Mouse (Mus musculus): ENCODE measurements around the gene Supt4a. TPM values are rescaled to one million over a fixed set of nuclear protein-coding genes. Genes with fewer than 3 reads are reported as not detected.

Supt4a gene
- total RNA-seq (2022): 10 to 100 TPM; 63.2 to 84.3 (median 76.2) TPM

DNA sequence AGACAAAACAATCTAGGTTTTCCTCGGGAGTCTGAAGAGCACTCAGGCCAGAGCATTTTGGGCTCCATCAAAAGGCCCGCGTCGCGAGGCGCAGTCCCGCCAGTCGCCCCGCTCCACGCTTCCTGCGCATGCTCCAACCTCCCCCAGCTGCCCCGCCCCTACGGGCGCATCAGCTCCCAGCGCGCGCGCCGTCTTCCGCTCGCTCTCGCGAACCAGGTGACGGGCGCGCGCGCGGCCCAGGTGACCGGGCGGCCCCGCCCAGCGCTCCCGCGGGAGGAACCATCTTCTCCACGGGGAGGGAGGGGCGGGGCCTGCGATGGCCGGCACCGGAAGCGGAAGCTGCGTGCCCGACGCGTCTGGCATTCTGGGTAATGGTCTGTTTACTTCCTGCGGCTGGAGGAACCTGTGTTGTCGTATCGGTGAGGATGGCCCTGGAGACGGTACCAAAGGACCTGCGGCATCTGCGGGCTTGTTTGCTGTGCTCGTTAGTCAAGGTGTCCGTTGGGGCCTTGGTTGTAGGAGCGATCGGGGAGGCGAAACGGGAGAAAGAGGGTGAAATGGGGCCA lies at the start of gene Supt4a:
Gene Supt4a, plus strand, starts transcription at position 378 of the 566 bp plus-strand sequence.
- peak; percentile 73 to 93 for DNase-seq (ENCODE audit: low spot score in 2 of 2)

DNA sequence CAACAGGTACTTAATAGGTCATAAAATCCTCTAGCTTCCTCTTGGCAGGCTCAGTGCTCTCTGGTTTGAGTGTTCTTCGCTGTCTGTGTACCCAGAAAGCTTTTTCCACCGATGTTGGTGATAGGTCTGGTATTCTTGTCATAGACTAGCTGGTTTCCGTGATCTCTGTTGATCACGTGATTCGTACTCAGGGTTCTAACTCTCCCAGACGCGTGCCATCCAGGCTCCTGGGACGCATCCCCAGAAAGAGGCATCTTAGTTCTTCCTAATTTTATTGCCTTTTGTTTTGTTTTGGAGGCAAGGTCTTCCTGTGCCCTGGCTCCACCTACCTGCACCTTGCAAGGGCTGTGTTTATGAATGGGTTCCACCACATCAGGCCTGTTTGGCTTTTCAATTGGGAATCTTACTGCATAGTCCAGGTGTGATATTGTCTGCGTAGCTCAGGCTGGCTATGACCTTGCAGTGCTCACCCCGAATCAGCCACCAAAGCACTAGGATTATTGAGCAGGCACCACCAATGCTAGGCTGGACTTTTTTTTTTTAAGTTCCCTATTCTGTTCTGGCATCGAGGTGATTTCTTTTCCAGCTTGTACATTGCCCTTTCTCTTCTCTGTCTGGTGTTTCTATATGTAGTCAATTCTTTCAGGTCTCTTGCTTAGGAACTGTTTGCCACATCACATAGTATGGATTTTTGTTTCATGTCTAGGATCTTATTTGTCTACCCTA lies 48.7 kb upstream of the Supt4a start:
- no peak for DNase-seq (ENCODE audit: low spot score in 2 of 2)

- no peak for DNase-seq (ENCODE audit: low spot score in 2 of 2)
Measured at GRCm38 (mm10) chr11:87689402-87689808, 47.9 kb upstream of the Supt4a start.

DNA sequence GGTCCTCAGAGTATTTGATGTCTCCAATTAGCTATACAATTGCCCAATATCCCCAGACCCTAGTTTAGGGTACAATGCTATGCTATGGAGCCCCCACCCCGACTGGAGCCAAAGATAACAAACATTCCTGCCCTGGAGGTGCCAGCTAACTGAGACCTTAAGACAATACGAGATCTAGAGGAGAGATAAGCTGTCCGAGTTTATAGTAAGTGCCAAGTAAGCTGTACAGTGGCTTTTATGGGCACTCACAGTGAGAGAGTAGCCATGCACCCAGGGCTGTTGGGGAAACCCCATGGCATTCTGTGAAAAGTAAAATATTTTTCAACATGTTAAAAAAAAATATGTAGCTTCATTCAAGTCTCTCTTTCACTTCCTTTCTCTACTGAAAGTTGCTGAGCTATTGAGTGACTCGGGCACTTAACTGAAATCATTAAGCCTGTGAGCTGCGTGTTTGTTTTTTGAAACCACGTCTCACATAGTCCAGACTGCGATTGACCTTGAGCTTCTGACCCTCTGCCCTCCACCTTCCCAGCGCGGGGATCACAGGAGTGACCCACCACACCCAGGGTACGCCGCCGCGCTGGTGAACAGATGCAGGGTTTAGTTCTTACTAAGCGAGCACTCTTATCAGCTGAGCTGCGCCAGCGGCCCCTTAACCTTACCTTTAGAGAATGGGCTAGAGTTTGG lies 47.2 kb upstream of the Supt4a start:
- no peak for DNase-seq (ENCODE audit: low spot score in 2 of 2)

DNA sequence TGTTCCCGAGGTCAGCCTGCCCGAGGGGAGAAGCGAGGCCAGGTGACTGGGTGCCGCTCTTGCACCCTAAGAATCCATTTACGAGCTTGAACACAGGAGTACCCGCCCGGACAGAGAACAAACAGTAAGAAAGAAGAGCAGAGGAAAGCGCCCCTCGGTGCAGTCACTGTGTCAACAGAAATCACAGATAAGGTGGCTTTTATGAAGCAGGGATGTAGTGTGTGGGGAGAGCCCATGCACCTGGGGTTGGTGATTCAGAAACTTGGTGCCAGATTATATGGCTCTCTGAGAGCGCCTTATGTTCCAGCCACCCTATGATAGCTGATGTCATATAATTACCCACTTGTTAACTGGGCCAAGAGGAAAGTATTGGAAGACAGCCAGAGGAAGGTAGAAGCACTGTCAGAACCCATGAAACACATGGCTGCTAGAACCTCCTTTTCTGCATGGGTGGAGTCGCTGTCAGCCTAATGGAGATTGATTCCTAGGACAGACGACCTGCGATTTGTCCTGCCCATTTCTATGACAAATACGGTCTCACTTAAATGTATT lies 40.1 kb upstream of the Supt4a start:
- DNase-seq (ENCODE audit: low spot score in 2 of 2): no peak

GRCm38 (mm10) chr11:87698126-87698525 lies 39.2 kb upstream of the Supt4a start:
- no peak for DNase-seq (ENCODE audit: low spot score in 2 of 2)

- no peak for DNase-seq (ENCODE audit: low spot score in 2 of 2)
Measured at GRCm38 (mm10) chr11:87701108-87701507, 36.2 kb upstream of the Supt4a start.

DNA sequence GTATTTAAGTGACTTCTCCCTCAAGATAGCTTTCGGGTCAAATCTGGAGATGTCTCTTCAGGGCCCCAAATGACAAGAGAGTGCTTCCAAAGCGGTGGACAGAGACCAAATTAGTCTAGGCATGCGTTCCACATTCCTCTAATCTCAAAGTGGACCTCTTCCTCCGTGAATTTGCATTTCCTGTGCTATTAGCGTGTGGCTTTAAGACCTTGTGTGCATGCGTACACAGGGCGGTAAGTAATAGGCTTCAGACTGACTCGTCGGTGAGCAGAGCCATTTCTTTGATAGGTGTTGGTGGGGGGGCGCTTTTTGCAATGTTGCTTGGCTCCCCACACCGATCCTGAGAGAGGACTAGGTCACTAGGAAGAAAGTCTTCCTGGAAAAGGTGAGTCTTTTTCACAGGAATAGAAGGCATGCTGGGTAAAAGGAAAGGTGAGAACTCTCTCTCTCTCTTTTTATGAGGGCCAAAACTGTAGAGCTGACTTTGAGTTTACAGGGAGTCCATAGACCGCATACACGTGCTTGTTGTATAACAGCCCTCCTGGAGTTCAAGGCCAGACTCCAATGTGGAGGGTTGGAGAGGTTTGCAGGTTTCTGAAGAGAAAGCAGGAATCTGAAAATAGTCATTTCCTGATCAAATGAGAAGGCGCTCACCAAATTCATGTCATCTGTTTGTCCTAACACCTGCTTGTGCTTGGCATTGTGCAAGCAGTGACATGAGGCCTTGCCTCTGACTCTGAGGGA lies 35.3 kb upstream of the Supt4a start:
- no peak for DNase-seq (ENCODE audit: low spot score in 2 of 2)

GRCm38 (mm10) chr11:87703654-87704053 lies 33.7 kb upstream of the Supt4a start:
- DNase-seq (ENCODE audit: low spot score in 2 of 2): no peak

GRCm38 (mm10) chr11:87704289-87704688 lies 33.1 kb upstream of the Supt4a start:
- no peak for DNase-seq (ENCODE audit: low spot score in 2 of 2)

- DNase-seq (ENCODE audit: low spot score in 2 of 2): no peak
Measured at GRCm38 (mm10) chr11:87707570-87707969, 29.8 kb upstream of the Supt4a start.

DNA sequence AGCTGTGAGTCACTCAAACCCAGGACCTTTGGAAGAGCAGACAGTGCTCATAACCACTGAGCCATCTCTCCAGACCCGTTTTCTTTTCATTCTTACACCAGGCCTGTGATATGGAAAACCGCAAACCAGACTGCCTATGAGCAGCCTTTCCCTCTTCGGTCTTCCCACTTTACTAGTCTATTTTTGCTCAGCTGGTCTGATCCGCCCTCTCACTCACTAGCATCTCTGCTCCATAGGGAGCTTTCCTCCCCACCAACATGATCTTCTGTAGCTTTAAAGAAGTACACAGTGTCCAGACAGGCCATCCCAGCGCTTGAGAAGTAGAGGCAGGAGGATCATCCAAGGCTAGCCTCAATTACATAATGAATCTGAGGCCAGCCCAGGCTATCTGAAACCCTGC lies 28.4 kb upstream of the Supt4a start:
- no peak for DNase-seq (ENCODE audit: low spot score in 2 of 2)

DNA sequence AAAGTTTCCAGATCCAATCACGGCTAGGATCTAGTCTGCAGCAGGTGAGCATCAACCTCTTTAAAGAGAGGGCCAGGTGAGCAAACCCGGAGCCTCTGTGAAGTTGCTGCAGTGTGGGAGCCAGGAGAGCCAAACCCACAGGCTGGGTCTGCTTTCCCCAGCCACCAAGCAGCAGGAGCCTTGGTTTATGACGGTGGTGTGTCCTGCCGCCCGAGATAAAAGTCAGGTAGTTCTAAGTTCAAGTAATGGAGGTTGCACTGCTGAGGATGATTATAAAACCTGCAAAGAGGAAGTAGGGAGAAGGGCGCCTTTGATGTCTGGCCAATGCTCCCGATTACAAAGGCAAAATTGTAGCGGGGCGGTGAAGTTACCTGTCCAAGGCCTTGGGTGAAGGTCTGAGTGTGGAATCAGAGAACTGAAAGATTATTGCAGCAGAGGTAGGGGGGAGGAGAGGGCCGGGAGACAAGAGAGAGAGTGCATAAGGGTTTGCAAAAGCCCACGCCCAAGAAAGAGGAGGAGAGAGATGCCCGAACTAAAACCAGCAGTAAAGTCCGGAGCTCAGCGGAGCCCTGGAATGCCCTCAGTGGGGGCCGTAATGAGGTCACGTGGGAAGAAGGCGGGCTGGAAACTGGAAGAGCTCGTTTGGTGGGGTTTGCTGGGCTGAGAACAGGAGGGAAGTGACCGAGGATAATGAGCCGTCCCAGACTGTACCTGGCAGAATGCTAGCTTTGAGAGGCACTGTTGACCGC lies 27.7 kb upstream of the Supt4a start:
- no peak for DNase-seq (ENCODE audit: low spot score in 2 of 2)

DNA sequence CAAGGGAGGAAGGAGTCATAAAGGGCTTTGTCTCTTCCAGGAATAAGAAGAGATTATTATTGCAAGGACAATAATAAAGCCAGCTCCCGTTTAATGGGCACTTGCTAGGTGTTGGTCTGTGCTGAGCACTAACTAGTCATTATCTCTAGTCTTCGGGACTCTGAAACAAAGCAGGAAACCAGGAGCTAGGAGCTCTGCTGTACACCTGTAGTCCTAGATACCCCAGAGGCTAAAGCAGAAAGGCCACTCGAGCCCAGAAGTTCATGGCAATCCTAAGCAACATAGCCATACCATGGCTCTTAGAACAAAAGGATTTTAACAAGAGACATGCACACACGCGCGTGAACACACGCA lies 27.1 kb upstream of the Supt4a start:
- DNase-seq (ENCODE audit: low spot score in 2 of 2): no peak

DNA sequence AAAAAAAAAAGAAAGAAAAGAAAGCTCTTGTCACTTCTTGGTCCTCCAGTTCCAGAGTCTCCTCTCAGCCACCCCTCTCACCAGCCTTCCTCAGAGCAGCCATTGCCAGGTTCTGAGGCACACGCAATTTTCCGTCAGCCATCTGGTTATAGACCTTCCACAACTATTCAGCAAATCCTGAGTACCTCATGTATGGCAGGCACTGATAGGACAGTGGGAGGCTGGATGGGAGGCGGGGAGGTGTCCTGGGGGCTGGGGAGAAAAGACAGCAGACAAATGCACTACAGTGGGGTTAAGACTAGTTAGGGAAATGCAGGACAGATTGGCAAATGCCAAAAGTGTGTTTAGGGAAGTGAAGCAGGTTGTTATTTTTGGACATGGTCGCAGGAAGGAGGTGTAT lies 25.2 kb upstream of the Supt4a start:
- DNase-seq (ENCODE audit: low spot score in 2 of 2): no peak

DNA sequence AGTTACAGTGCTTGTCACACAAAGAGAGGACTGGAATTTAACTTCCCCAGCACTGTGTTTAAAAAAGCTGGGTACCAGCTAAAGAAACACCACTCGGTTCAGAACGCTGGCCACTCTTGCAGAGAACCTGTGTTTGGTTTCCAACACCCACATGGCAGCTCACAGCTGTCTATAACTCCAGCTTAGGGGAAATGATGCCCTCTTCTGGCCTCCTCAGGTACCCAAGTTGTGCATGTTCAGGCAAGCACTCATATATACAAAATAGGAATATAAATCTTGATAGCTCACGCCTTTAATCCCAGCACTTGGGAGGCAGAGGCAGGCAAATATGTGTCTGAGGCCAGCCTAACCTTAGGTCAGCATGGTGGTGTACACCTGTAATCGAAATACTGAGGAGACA lies 21.4 kb upstream of the Supt4a start:
- DNase-seq (ENCODE audit: low spot score in 2 of 2): no peak

GRCm38 (mm10) chr11:87719526-87719925 lies 17.8 kb upstream of the Supt4a start:
- no peak for DNase-seq (ENCODE audit: low spot score in 2 of 2)

DNA sequence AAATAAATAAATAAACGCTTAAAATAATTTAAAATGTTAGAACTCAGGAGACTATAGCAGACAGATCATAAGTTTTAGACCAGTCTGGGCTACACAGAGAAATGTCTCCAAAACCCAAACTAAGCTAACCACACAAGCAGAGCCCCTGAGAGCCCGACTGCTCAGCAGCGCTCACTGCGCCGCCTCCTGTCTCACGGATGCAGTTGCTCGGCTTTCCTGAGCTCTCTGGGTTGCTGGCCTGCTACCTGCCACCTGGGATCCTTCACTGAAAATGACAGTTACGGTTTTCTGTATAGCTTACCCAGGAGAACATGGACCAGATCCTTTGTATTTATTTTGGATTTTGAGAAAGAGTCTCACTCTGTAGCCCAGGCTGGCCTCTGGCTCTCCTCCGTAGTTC lies 17.0 kb upstream of the Supt4a start:
- DNase-seq (ENCODE audit: low spot score in 2 of 2): no peak

DNA sequence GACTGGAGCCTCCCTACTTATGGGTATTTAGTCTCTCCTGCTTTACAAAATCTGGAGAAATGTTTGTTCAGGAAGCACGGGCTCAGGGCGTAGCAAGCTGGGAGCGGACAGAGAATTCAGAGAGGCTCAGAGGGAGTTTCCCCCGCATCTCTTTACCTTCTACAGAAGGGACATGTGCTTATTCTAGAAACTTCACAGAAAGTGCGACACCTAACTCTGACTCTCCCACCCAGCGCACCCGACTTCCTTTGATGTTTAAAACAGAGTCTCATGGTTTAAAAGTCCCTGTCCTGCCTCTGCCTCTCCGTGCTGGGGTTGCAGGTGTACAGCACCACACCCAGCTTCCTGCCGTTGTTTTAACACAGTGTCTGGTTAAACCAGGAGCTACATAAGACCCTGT lies 16.5 kb upstream of the Supt4a start:
- no peak for DNase-seq (ENCODE audit: low spot score in 2 of 2)

- no peak for DNase-seq (ENCODE audit: low spot score in 2 of 2)
Measured at GRCm38 (mm10) chr11:87722168-87722567, 15.2 kb upstream of the Supt4a start.

DNA sequence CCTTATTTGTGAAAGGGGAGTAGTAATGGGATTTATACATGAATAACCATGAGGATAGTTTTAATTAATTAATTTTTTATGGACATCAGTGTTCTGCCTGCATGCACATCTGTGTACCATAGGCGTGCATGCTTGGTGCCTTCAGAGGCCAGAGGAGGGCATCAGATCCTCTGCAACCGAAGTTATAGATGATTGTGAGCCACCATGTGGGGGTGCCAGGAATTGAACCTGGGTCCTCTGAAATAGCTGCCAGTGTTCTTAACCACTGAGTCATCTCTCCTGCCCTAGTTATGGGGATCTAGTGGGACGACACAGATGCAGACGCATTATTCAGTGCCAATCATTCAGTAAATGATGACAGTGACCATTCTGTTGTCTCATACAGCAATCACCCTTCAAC lies 14.5 kb upstream of the Supt4a start:
- DNase-seq (ENCODE audit: low spot score in 2 of 2): no peak
